Mouse (Mus musculus): ENCODE results near the gene Poc1b.

GRCm38 (mm10) chr10:99209146-99209800 is 102.4 kb downstream of the Poc1b start:
- TF ChIP-seq FLI1 (IDR thresholded peaks at IDR 0.05; ENCODE audit: low read length) (no peak), GATA1 (IDR thresholded peaks at IDR 0.05; ENCODE audit: borderline replicate concordance, low read length) (no peak)
